Mouse (Mus musculus): ENCODE results near the gene Neurog3. TPM values are rescaled to one million over a fixed set of nuclear protein-coding genes. Genes with fewer than 3 reads are reported as not detected.

The Neurog3 gene
- not detected for polyA plus RNA-seq (2014; fragmentation: Illumina TruSeq; extraction: RNeasy Lipid Tissue Mini Kit (QIAGEN cat#74804); ENCODE audit: low replicate concordance)

DNA sequence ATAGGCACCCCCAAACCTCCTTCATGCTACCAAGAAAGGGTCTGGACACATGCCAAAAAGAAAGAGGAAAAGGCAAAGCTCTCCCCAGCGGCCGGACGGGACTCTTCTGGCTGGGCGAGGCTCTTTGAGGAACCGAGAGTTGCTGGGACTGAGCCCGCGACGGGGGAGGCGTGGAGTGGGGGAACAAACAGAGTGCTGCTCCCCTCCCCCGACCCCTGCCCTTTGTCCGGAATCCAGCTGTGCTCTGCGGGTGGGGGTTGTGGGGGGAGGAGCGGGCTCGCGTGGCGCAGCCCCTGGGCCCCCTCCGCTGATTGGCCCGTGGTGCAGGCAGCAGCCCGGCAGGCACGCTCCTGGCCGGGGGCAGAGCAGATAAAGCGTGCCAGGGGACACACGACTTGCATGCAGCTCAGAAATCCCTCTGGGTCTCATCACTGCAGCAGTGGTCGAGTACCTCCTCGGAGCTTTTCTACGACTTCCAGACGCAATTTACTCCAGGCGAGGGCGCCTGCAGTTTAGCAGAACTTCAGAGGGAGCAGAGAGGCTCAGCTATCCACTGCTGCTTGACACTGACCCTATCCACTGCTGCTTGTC, at the start of gene Neurog3:
Gene Neurog3, plus strand, starts transcription at position 400 of the 591 bp plus-strand sequence.

GRCm38 (mm10) chr10:62143820-62144219, 10.9 kb downstream of the Neurog3 start, which contains the start of gene Fam241b:
TSS of gene Fam241b (minus strand) at chr10:62143920.

Other genes with a start within 250 kb of the Neurog3 start
- gene Col13a1, start 154.0 kb upstream of the Neurog3 start, polyA plus RNA-seq (2014; fragmentation: Illumina TruSeq; extraction: RNeasy Lipid Tissue Mini Kit (QIAGEN cat#74804); ENCODE audit: low replicate concordance) = 5.9 TPM
- gene Fam241b, start 10.8 kb downstream of the Neurog3 start, polyA plus RNA-seq (2014; fragmentation: Illumina TruSeq; extraction: RNeasy Lipid Tissue Mini Kit (QIAGEN cat#74804); ENCODE audit: low replicate concordance) = 6.4 TPM
- 26.7 TPM for gene Tspan15, start 98.2 kb downstream of the Neurog3 start, polyA plus RNA-seq (2014; fragmentation: Illumina TruSeq; extraction: RNeasy Lipid Tissue Mini Kit (QIAGEN cat#74804); ENCODE audit: low replicate concordance)
- not detected for gene Tacr2, start 119.3 kb downstream of the Neurog3 start, polyA plus RNA-seq (2014; fragmentation: Illumina TruSeq; extraction: RNeasy Lipid Tissue Mini Kit (QIAGEN cat#74804); ENCODE audit: low replicate concordance)
- gene Hk1, start 246.8 kb downstream of the Neurog3 start, polyA plus RNA-seq (2014; fragmentation: Illumina TruSeq; extraction: RNeasy Lipid Tissue Mini Kit (QIAGEN cat#74804); ENCODE audit: low replicate concordance) = 0.71 TPM

Measured in small intestine, adult 10 weeks (tissue).